Mouse (Mus musculus) megakaryocyte progenitor cell, adult 5-6 weeks (primary cell): ENCODE measurements at regions not wholly inside any gene's neighbourhood (a gene's known extent, or its start where the extent isn't known, plus 50 kb on each side); places are given as distances from the start of the nearest gene placed in this dataset.
"Not testable (repeated sequence)": the region's sequence is repeated elsewhere in the genome, so short reads cannot be mapped to it uniquely, and the experiment has no call there.

Experiments used
- ATAC-seq: replicated peaks from 2 replicates; pipeline ENCODE4 v1.8.0; 2016; ENCODE audit warnings: mild to moderate bottlenecking, moderate TSS enrichment, inconsistent platforms; ENCODE audit not compliant: poor library complexity

- ATAC-seq = no peak
Measured at GRCm38 (mm10) chr2:55182416-55182815, 253.4 kb upstream of the Kcnj3 start.

GRCm38 (mm10) chr2:55206891-55207290 lies 228.9 kb upstream of the Kcnj3 start:
- no peak for ATAC-seq

GRCm38 (mm10) chr2:55208620-55209019 lies 227.2 kb upstream of the Kcnj3 start:
- ATAC-seq = no peak

GRCm38 (mm10) chr2:55209848-55210390 lies 225.9 kb upstream of the Kcnj3 start:
- ATAC-seq = no peak

GRCm38 (mm10) chr2:55211281-55211680 lies 224.5 kb upstream of the Kcnj3 start:
- no peak for ATAC-seq

- no peak for ATAC-seq
Measured at GRCm38 (mm10) chr2:55222046-55222445, 213.7 kb upstream of the Kcnj3 start.

- ATAC-seq = not testable (repeated sequence)
Measured at GRCm38 (mm10) chr2:55222741-55223140, 213.0 kb upstream of the Kcnj3 start.

GRCm38 (mm10) chr2:55228131-55228797 lies 207.5 kb upstream of the Kcnj3 start:
- no peak for ATAC-seq

GRCm38 (mm10) chr2:55231841-55232240 lies 203.9 kb upstream of the Kcnj3 start:
- ATAC-seq = no peak

GRCm38 (mm10) chr2:55253134-55253533 lies 182.6 kb upstream of the Kcnj3 start:
- ATAC-seq = no peak

GRCm38 (mm10) chr2:55262721-55263278 lies 173.0 kb upstream of the Kcnj3 start:
- ATAC-seq = no peak

- ATAC-seq = no peak
Measured at GRCm38 (mm10) chr2:55263847-55264449, 171.8 kb upstream of the Kcnj3 start.

GRCm38 (mm10) chr2:55306387-55306786 lies 129.4 kb upstream of the Kcnj3 start:
- ATAC-seq = 0 out of 2 replicates have a peak, but pooled peaks have one; percentile 29

- no peak for ATAC-seq
Measured at GRCm38 (mm10) chr2:55315627-55316026, 120.1 kb upstream of the Kcnj3 start.

GRCm38 (mm10) chr2:55354061-55354460 lies 81.7 kb upstream of the Kcnj3 start:
- ATAC-seq = not testable (repeated sequence)
